Mouse (Mus musculus): ENCODE data around the gene Xrn2.

Gene Xrn2

DNA sequence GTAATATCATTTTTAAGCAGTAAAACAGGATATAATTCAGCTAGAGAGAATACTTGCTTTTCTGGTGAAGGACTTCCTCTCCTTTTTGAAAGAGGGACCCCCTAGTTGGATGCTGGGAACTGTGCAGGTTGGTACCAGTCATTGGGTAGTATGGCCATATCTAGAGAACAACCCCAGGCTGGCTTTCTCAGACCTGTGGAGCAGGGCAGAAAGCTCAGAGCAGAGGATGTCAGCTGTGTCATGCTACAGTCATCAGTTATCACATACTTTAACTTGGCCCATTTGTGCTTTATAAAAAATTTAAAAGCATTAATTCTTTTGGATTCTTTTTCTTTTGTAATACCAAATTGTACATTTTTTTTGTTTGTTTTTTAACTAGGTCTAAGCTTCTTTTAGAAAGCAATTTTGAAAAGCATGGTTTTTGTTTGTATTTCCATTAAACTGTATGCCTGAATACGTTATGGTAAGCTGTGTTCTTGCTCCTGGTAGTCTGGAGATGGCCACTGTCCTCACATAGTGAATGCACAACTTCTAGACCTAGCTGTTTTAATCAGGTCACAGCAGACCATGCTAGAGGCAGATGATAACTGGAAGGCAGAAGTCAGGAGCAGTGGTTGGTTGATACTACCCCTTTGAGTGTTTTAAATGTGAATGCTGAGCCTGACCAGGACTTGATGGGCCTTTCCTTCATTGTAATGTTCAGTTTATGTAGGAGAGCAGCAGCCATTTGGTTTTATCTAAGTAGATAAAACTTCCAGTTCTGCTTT, 54.9 kb downstream of the Xrn2 start:
- no peak for DNase-seq

GRCm38 (mm10) chr2:147069077-147069476, 56.3 kb downstream of the Xrn2 start:
- no peak for DNase-seq

DNA sequence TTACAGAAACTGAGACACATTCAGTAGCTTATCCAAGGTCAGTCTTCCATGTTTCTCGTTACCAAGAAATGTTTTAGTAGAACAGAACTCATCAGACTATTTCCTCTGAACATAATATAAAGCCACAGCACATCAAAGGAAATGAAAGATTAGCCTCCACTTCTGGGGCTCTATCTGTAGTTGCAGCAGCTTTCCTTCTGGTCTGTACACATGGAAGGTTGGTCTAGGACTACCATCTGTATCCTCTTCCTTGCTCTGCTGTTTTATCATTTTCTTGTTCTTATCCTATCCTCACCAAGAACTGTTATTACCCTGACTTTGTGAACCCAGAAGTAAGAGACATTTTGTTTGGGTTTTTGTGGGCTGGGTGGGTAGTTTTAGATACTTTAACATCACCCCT, 57.5 kb downstream of the Xrn2 start:
- no peak for DNase-seq

- DNase-seq = no peak
These were observed 61.2 kb downstream of the Xrn2 start for GRCm38 (mm10) chr2:147073962-147074361.

DNA sequence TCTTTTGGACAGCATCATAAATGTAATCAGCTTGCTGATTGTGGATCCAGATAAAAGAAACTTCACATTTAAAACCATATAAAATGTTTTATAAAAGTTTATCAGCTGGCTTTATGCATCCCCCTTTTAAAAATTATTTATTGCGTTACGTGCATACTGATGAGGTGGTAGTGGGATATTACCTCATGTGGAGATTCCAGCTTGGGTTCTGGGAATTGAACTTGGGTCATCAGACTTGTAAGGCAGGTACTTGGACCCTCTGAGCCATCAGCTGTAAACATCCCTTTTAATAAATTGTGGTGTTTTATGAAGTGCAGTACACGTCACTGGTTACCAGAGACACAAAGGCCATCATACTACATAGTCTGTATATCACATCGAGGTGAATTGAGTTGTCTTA, 61.6 kb downstream of the Xrn2 start:
- no peak for DNase-seq

DNA sequence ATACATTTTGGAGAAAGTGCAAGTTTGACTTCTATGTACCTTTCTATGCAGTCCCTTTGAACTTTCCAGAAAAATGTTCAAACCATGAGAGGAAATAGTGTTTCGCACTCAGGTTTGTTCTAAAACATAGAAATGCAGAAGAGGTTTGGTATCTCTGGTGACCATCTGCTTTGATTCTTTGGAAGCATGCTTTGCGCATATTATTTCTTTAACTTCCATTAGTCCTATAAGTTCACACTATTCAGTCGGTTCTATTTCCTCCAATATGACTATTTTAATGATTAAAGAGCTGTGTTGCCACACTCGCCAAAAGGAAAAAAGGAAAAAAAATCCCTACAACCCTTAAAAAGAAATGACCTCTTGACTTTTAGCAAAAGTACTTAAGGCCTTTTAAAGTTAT, 69.6 kb downstream of the Xrn2 start:
- DNase-seq = no peak

- peak; percentile 33 for DNase-seq
These were observed 70.9 kb downstream of the Xrn2 start for GRCm38 (mm10) chr2:147083471-147084365.

- no peak for DNase-seq
These were observed 71.7 kb downstream of the Xrn2 start for GRCm38 (mm10) chr2:147084366-147085071.

GRCm38 (mm10) chr2:147085072-147085870, 72.5 kb downstream of the Xrn2 start, which contains the start of gene Nkx2-4:
Nkx2-4 (minus strand) TSS chr2:147085445.
- no peak for DNase-seq

DNA sequence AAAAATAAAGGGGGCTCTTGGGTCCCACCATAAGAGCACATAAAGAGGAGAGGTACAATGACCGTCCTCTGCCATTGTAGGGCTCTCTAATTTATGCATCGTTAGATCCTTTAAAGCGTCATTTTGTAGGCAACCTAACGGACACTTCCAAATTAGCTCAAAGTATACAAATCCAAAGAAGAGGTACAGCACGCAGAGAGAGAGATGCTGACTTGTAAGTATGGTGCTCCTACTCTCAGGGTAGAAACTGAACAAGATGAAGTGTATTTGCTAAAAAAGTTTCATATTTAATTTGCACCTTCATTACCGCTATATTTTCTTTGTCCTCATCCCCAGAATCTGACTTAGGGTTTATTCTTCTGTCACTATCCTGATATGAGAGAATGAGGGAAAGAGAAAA, 73.1 kb downstream of the Xrn2 start:
- no peak for DNase-seq

DNA sequence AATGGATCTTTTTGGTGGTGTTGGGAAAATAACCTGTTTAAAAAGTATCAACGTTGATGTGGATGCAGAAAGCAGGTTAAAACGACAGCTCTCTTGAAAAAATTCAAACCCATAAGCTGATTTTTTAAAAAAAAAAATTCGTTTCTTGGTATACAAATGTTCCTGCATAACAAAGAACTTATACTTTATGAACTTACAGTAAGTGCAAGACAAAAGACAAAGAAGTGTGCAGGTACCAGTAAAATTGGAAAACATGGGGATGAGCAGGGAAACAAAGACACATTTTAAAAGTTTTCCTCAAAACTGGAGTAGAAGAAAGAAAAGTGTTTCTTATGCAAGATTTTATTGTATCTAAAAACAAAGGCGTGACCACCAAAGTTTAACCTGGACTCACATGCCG, 73.6 kb downstream of the Xrn2 start:
- DNase-seq = no peak

GRCm38 (mm10) chr2:147119736-147120135, 106.9 kb downstream of the Xrn2 start:
- no peak for DNase-seq

GRCm38 (mm10) chr2:147127366-147127765, 114.6 kb downstream of the Xrn2 start:
- DNase-seq = peak; percentile 53

All from thymus, postnatal 25 days (tissue).